Mouse (Mus musculus) Muller cell, postnatal 12 days (primary cell): ENCODE measurements around the gene Tcf12.

Source experiments
- DNase-seq: peaks from one replicate; pipeline ENCODE4 v3.0.0-alpha.2; 2015; ENCODE audit errors: inconsistent ontology term

Gene Tcf12

GRCm38 (mm10) chr9:71981071-71981470 is 130.6 kb downstream of the Tcf12 start:
- no peak for DNase-seq

GRCm38 (mm10) chr9:71980579-71980978 is 131.1 kb downstream of the Tcf12 start:
- DNase-seq = no peak

- DNase-seq = no peak
Observed at GRCm38 (mm10) chr9:71978886-71979285, 132.8 kb downstream of the Tcf12 start.

GRCm38 (mm10) chr9:71976034-71976433 is 135.6 kb downstream of the Tcf12 start:
- DNase-seq = peak; percentile 97

DNA sequence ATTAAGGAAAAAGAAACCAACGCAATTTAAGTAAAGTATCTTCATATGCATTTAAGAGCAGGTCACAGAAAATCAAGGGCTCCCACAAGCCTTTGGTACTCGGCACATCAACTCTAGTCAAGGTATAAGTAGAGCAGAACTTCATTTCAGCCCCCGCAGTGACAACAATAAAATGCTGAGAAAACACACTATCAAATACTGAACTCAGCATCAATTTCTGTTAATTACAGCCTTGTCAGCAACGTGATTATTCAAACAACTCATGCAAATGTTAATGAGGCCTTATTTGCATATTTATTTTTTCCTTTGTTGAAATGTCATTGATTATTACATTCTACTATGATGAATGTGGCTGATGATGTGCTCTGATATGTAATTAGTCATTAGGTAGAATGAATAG is 136.5 kb downstream of the Tcf12 start:
- DNase-seq = peak; percentile 86

- DNase-seq = peak; percentile 62
Observed at GRCm38 (mm10) chr9:71974541-71974959, 137.1 kb downstream of the Tcf12 start.

- no peak for DNase-seq
Observed at GRCm38 (mm10) chr9:71964039-71964438, 147.6 kb downstream of the Tcf12 start.

- DNase-seq = no peak
Observed at GRCm38 (mm10) chr9:71960026-71960396, 151.7 kb downstream of the Tcf12 start.

GRCm38 (mm10) chr9:71959259-71960025 is 152.2 kb downstream of the Tcf12 start:
- peak; percentile 74 for DNase-seq

GRCm38 (mm10) chr9:71953217-71953616 is 158.5 kb downstream of the Tcf12 start:
- no peak for DNase-seq

DNA sequence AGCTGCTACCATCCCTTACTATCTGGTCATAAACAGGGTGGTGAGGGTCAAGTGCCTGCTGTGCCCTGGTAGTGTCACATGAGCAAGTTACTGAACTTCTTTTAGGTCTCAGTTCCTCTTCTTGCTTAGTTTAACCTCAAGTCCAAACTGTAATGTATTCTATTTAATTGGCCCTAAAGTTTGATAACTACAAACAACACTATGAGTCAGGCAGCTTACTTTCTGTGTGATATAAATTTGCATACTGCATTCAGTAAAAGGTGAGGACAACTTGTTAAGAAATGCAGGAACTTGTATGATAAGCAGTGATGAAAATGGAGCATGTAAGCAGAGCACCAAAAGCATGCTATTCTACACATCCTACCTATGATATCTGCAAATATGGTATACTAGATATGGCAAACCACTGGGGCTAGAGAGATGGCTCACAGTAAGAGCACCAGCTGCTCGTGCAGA is 159.0 kb downstream of the Tcf12 start:
- no peak for DNase-seq

GRCm38 (mm10) chr9:71951926-71952325 is 159.7 kb downstream of the Tcf12 start:
- no peak for DNase-seq

DNA sequence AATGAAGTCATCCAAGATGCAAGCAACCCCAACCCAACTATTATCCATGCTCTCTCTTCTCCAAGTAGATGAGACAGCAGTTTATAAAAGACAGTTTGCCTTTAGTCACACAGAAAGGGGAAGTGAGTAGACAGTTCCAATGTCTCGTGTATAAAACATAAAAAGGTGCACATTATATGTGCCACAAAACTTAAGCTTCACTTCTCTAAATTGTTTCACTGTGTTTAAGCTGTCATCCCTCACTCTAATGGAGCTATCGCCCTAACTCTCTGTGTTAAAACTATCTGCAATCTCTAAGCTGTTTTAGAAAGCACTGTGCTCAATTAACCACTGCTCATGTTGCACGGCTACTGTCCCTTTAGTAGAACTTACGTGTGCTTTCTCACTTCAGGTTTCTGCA is 160.3 kb downstream of the Tcf12 start:
- no peak for DNase-seq

- no peak for DNase-seq
Observed at GRCm38 (mm10) chr9:71944801-71945200, 166.9 kb downstream of the Tcf12 start.

- peak; percentile 74 for DNase-seq
Observed at GRCm38 (mm10) chr9:71942424-71942823, 169.2 kb downstream of the Tcf12 start.

DNA sequence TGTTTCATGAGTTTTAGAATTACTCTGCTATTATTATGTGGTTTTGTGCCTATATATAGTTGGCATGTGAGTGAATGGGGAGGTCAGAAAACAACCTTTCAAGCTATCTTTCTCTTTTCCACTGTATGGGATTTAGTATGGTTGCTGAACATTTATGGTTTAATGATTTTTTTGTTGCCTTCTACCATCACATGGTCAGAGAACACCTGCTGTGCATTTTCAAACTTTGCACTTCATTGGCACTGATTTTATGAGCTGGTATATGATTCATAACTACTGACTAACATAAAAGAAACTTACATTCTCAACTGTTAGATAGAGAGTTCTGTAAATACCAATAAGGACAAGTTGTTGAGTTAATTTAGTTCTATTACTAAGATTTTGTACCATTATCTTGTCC is 171.7 kb downstream of the Tcf12 start:
- DNase-seq = no peak

GRCm38 (mm10) chr9:71936199-71936598 is 175.5 kb downstream of the Tcf12 start:
- no peak for DNase-seq

- DNase-seq = no peak
Observed at GRCm38 (mm10) chr9:71934833-71935232, 176.8 kb downstream of the Tcf12 start.

DNA sequence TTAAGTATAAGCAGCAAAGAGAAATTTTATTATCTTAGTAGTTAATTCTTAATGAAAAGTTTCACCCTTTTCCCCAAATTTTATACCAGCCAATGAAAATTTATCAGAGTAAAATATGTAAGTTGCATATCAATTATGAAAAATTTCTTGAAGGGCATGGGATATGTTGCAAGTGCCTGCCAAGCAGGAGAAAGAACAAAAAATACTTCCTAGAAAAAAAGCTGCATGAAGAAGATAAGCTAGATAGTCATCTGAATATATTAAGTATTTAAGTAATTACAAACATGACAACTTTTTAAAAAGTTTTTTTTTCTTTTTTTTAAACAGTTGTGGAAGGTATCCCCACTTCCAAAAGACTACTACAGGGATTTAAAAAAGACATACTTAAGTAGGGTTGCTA is 179.7 kb downstream of the Tcf12 start:
- no peak for DNase-seq

DNA sequence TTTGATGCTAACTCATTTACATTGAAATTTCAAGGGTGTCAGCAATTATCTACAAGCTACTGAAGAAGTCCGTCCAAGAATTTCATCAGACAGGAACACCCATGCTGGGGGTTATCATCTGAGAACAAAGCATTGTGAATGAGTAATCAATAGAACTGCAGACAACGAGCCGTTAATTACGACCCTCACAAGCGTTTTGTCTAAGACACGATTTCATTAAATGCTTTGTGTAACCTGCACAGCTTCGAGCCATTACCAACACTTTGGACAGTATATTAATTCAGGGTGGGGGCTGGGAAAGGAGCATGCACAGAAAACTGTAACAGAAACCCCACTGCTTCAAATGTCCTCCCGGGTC is 180.3 kb downstream of the Tcf12 start:
- DNase-seq = peak; percentile 60

- peak; percentile 84 for DNase-seq
Observed at GRCm38 (mm10) chr9:71930431-71931357, 181.0 kb downstream of the Tcf12 start.

DNA sequence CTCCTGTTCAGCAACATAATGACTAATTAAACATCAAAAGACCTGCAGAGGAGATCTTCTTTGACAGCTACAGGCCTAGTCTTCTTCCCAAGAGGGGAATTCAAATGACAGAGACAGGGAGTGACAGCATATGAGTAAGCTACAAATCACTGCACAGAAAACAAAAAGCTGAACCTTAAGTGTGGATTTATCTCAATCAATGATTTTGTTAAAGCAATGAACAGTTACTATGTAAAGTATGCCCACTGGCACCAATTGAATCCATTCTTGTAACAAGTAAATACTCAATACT is 195.1 kb downstream of the Tcf12 start:
- peak; percentile 54 for DNase-seq
